Mouse (Mus musculus) urinary bladder, postnatal 10 days (tissue): ENCODE results near the gene Pdzd4.

Source experiments
- DNase-seq: peaks from one replicate; pipeline ENCODE4 v3.0.0; 2022; ENCODE audit warnings: low spot score

Pdzd4 gene

DNA sequence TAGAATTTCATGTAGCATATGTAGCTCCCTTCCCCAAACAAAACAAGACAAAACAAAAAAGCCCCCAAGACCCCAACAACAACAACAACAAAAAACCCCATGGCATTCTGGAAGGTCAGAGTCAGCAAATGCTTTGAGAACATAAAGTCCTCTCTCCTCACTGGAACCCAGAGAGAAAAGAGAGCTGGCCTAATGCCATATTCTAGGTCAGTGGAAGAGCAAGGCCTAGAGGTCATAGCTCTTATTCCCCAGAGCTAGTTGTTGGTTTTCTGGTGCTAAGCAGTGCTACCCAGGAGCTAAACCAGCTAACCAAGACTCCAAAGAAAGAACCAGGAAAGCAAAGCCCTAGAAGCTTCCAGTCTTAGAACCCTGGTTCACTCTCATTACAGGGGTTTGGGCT, 39.1 kb downstream of the Pdzd4 start:
- DNase-seq, result no peak

DNA sequence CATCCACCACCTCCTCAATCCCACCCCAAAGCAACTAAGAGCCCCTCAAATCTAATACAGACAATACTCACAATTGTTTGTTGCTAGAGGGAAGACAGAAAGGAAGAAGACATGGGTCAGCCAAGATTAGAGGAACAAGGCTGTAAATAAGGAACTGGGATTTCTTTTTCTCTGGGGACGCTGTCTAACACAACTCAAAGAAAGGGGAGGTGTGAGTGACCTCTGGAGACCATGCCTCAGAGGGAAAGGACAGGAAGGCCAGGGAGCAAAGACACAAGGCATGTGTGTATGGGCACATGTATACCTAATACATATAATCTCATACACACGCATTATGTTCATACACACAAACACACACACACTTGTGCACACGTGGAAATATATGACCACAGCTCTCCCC, 42.5 kb downstream of the Pdzd4 start:
- no peak for DNase-seq

DNA sequence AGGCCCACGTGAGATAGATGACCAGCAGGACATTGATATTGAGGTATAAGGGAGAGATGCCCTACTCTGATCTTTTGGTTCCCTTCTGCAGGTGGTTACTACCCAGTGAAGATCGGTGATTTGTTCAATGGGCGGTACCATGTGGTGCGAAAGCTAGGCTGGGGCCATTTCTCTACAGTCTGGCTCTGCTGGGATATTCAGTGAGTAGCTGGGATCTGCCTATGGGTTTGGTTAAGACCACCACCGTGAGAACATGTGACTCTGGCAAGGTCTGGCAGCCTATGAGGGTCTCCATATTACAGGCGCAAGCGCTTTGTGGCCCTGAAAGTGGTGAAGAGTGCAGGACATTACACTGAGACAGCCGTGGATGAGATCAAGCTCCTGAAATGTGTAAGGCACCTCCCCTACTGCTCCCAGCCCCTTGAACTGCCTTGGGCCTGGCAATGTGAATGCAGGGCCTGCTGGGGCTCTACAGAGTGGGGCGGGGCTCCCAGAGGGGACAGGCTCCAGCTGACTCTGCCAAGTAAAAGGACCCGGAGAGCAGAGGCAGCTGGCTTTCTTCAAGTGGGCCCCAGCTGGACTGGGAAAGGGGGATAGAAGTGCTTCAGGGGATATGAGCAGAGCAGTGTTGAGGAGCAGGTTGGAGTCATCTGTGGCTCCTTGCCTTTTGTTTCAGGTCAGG, 49.8 kb downstream of the Pdzd4 start:
- no peak for DNase-seq

DNA sequence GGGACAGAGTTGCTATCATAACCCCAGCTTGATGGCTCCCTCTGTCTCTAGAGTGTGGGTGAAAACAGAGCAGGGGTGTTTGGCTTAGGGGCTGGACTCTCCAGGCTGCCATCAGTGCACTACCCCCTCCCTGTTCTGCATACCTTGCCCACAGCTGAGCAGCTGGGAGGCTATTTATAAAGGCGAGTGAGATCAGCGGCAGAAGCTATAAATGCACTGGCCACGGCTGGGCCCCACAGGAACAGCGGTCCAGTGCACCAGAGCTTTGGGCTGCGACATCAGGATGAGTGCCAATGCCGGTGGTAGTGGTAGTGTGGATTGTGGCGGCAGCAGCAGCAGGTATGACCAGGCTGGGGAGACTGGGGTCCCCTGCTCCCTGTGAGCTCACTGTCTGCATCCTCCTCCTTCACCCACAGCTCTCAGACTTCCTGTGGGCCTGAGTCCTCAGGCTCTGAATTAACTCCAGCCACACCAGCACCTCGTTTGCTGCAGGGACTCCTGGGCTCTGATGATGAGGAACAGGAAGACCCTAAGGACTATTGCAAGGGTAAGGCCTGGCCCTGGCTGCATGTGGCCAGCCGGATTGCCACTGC, 50.5 kb downstream of the Pdzd4 start, which contains the start of gene Srpk3:
Gene Srpk3 (plus strand): TSS at position 238 of the 593 bp plus-strand sequence.
- DNase-seq, result no peak

DNA sequence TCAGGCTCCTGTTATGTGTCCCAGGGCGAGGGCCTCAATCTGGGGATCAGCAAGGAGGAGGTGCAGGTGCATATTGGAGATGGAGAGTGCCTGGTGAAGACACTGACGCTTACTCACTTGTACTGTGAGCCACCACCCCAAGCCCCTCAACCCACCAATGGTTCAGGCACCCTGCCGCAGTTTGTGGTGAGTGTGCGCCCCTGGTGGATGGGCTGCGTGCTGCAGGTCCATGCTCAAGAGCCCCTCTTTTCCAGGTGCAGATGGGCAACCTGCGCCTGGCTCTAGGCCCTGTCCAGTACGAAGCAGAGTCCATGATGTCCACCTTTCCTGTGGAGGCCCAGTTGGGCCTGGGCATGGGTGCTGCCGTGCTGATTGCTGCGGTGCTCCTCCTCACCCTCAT, 57.5 kb downstream of the Pdzd4 start:
- DNase-seq, result no peak

DNA sequence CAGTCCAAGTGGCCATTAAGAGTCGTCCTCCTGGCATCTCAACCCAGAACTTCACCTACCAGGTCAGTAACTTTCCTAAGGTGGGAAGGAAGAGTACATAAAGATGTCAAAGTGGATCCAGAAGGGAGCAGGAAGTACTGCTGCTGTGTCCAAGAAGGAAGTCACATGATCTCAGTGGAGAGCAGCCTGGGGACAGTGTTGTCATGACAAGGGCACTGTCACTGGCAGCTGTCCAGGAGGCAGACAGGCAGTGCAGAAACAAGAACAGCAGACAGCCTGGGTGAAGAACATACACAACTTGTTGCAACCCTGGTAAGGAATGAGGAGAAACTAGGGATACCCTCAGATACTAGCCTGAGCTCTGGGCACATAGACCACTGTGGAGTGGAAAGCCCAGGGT, 59.5 kb downstream of the Pdzd4 start:
- DNase-seq, result no peak

DNA sequence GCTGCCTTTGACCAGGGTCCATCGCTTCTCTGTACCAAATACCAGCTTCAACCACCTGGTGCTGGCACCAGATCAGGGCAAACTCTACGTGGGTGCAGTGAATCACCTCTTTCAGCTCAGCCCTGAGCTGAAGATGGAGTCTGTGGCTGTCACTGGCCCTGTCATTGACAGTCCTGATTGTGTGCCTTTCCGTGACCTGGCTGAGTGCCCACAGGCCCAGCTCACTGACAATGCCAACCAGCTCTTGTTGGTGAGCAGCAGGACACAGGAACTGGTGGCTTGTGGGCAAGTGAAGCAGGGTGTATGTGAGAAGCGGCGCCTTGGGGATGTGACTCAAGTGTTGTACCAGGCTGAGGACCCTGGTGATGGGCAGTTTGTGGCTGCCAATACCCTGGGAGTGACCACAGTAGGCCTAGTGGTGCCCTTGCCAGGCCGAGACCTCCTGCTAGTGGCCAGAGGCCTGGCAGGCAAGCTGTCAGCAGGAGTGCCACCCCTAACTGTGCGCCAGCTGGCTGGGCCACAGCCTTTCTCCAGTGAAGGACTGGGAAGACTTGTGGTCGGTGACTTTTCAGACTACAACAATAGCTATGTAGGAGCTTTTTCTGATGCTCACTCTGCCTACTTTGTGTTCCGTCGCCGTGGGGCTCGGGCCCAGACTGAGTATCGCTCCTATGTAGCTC, 66.0 kb downstream of the Pdzd4 start:
- DNase-seq, result no peak

DNA sequence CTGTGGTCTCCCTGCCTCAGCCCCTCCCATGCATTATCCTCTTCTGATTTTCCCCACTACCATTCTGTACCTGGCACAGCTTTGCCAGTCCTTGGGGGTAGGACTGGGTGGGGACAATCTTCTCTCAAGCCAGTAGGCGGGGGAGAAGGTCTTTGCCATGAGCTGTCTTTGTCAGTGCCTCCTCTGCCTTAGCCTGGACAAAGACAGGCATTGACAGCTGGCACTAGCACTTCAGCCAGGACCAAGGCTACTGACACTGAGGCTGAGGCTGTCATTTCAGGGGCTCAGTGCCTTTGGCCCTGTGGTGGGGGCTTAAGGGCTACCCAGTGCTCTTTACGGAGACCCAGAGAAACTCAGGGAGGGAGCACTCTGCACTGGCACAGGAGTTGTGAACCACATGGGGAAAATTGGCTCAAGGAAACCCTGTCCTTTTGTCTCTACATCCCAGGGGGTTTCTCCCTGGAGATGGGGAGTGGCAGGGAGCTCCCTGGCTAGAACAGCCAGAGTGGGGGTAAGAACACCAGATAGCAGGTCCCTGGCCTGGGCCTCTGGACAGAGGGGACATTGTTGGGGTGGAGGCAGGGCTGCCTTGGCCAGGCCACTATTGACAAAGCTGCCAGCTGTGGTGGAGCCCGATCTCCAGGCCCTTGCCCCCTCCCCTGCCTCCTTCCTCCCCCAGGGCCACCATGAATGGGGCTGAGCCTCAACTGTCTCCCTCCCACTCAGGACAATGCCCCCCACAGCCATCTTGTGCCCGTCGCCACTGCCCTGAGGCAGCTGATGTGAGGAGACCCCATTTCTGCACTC, 68.2 kb downstream of the Pdzd4 start, which contains the start of gene Plxnb3:
Gene Plxnb3 (plus strand): TSS at position 757 of the 807 bp plus-strand sequence.
- DNase-seq, result no peak

DNA sequence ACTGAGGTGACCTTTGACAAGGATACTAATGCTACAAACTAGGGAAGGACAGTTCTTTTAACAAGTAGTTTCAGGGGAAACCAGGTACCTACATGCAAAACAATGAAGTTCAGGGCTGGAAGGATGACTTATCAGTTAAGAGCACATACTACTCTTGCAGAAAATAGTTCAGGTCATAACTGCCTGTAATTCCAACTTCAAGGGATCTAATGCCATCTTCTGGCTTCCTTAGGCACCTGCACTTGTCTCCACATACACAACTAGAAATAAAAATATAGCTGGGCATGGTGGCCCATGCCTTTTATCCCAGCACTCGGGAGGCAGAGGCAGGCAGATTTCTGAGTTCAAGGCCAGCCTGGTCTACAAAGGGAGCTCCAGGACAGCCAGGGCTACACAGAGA, 75.8 kb downstream of the Pdzd4 start:
- no peak for DNase-seq

DNA sequence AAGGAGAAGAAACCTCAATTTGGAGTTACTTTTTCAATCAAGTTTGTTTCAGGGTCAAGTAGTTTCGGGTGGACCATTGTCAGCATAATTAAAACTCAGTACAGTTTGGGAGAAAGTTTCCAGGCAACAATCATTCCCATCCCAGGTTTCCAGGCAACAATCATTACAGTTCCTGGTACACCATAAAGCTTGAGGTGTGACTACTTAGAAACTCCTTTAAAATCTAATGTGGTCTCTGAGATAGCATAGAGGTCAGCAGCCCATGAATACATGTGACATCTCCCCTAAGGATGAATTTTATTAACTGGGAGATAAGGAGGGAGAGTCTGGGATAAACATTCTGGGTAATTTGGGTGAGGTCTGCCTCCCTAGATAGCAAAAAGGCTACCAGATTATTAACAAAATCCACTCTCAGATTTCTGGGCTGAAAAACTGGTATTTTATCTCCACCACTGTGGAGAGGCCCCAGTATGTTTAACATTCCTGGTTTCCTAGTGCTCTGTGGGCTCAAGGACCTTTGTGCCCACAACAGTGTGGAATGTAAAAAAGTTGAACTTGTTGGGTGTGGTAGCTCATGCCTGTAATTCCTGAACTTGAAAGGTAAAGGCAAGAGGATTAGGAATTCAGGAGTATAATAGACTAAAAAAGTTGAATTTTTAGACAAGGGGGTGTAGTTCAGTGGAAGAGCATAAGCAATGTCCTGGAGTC, 79.8 kb downstream of the Pdzd4 start:
- DNase-seq, result no peak
